Mouse (Mus musculus): ENCODE results near the gene Rmi2. TPM values are rescaled to one million over a fixed set of nuclear protein-coding genes. Genes with fewer than 3 reads are reported as not detected.

The Rmi2 gene
- polyA plus RNA-seq, 1 experiment from 2014 or later, result 3.9 TPM

GRCm38 (mm10) chr16:10867904-10868440 is 33.1 kb downstream of the Rmi2 start:
- 36% methylated on average over 11 of the region's 11 CpGs for WGBS
- Histone ChIP-seq H3K36me3 (no peaks in the 10 kb centered on the region), H3K9me3 (no peaks in the 10 kb centered on the region), H3K4me3 (no peak overlapping the region), H3K4me2 (no peak overlapping the region), H3K9ac (no peak overlapping the region), H3K27ac (no peak overlapping the region), H3K27me3 (no peaks in the 10 kb centered on the region), H3K4me1 (peaks cover 8% of the 10 kb centered on the region)
- no peak for ATAC-seq (ENCODE audit: insufficient number of reproducible peaks, insufficient read depth, low FRiP score, low TSS enrichment, low read depth)

GRCm38 (mm10) chr16:10870969-10871368 is 36.1 kb downstream of the Rmi2 start:
- no peaks in the 10 kb centered on the region for H3K9me3 ChIP-seq
- peaks cover 10% of the 10 kb centered on the region; the same call in 1 of the 2 replicates for H3K27me3 ChIP-seq
- peak overlapping the region; percentile 11; the same call in 1 of the 2 replicates for H3K9ac ChIP-seq
- no peak overlapping the region for H3K4me2 ChIP-seq
- H3K36me3 ChIP-seq, result no peaks in the 10 kb centered on the region
- no peak overlapping the region for H3K4me3 ChIP-seq
- ATAC-seq (ENCODE audit: insufficient number of reproducible peaks, insufficient read depth, low FRiP score, low TSS enrichment, low read depth), result no peak
- WGBS, result 72% methylated on average over 4 of the region's 4 CpGs
- peaks cover 11% of the 10 kb centered on the region for H3K4me1 ChIP-seq
- no peak overlapping the region for H3K27ac ChIP-seq

- no peak overlapping the region for H3K9ac ChIP-seq
- 0 out of 2 replicates have a peak, but pooled peaks cover 3% of the 10 kb centered on the region for H3K4me1 ChIP-seq
- ATAC-seq (ENCODE audit: insufficient number of reproducible peaks, insufficient read depth, low FRiP score, low TSS enrichment, low read depth), result no peak
- no peaks in the 10 kb centered on the region for H3K9me3 ChIP-seq
- peaks cover 10% of the 10 kb centered on the region; the same call in 1 of the 2 replicates for H3K27me3 ChIP-seq
- no peak overlapping the region for H3K27ac ChIP-seq
- 61% methylated on average over 4 of the region's 4 CpGs for WGBS
- H3K4me3 ChIP-seq, result no peak overlapping the region
- no peak overlapping the region for H3K4me2 ChIP-seq
- H3K36me3 ChIP-seq, result no peaks in the 10 kb centered on the region
These were observed 38.0 kb downstream of the Rmi2 start for GRCm38 (mm10) chr16:10872825-10873360.

- ATAC-seq (ENCODE audit: insufficient number of reproducible peaks, insufficient read depth, low FRiP score, low TSS enrichment, low read depth), result no peak; the same call in 1 of the 2 replicates
- 5% methylated on average over 5 of the region's 5 CpGs for WGBS
- no peak overlapping the region for H3K9ac ChIP-seq
- H3K27ac ChIP-seq, result no peak overlapping the region
- H3K4me2 ChIP-seq, result no peak overlapping the region
- H3K4me1 ChIP-seq, result 0 out of 2 replicates have a peak, but pooled peaks cover 3% of the 10 kb centered on the region
- no peak overlapping the region for H3K4me3 ChIP-seq
- H3K27me3 ChIP-seq, result peaks cover 10% of the 10 kb centered on the region; the same call in 1 of the 2 replicates
- no peaks in the 10 kb centered on the region for H3K9me3 ChIP-seq
- H3K36me3 ChIP-seq, result no peaks in the 10 kb centered on the region
These were observed 38.8 kb downstream of the Rmi2 start for GRCm38 (mm10) chr16:10873654-10874053.

GRCm38 (mm10) chr16:10878227-10878626 is 43.4 kb downstream of the Rmi2 start:
- Histone ChIP-seq H3K4me1 (peaks cover 14% of the 10 kb centered on the region), H3K27me3 (peaks cover 10% of the 10 kb centered on the region; the same call in 1 of the 2 replicates), H3K9ac (no peak overlapping the region), H3K9me3 (no peaks in the 10 kb centered on the region), H3K36me3 (no peaks in the 10 kb centered on the region), H3K4me2 (no peak overlapping the region), H3K4me3 (no peak overlapping the region), H3K27ac (no peak overlapping the region)
- WGBS, result 69% methylated on average over 3 of the region's 3 CpGs
- ATAC-seq (ENCODE audit: insufficient number of reproducible peaks, insufficient read depth, low FRiP score, low TSS enrichment, low read depth), result no peak

- Histone ChIP-seq H3K9ac (no peak overlapping the region), H3K4me1 (peaks cover 10% of the 10 kb centered on the region), H3K9me3 (no peaks in the 10 kb centered on the region), H3K4me2 (no peak overlapping the region), H3K27ac (no peak overlapping the region), H3K36me3 (no peaks in the 10 kb centered on the region), H3K4me3 (no peak overlapping the region), H3K27me3 (peaks cover 5% of the 10 kb centered on the region; the same call in 1 of the 2 replicates)
- ATAC-seq (ENCODE audit: insufficient number of reproducible peaks, insufficient read depth, low FRiP score, low TSS enrichment, low read depth), result no peak
- 100% methylated on average over 1 of the region's 1 CpGs for WGBS
These were observed 44.6 kb downstream of the Rmi2 start for GRCm38 (mm10) chr16:10879467-10879866.

- no peak for ATAC-seq (ENCODE audit: insufficient number of reproducible peaks, insufficient read depth, low FRiP score, low TSS enrichment, low read depth)
- Histone ChIP-seq H3K4me3 (no peak overlapping the region), H3K4me1 (peaks cover 10% of the 10 kb centered on the region), H3K27ac (no peak overlapping the region), H3K36me3 (no peaks in the 10 kb centered on the region), H3K9me3 (no peaks in the 10 kb centered on the region), H3K4me2 (no peak overlapping the region), H3K9ac (no peak overlapping the region; the same call in 1 of the 2 replicates), H3K27me3 (no peaks in the 10 kb centered on the region)
- 31% methylated on average over 4 of the region's 4 CpGs for WGBS
These were observed 46.5 kb downstream of the Rmi2 start for GRCm38 (mm10) chr16:10881231-10881962.

GRCm38 (mm10) chr16:10887436-10887835 is 52.6 kb downstream of the Rmi2 start:
- H3K27ac ChIP-seq, result no peak overlapping the region
- no peak overlapping the region for H3K4me3 ChIP-seq
- H3K9me3 ChIP-seq, result no peaks in the 10 kb centered on the region
- no peak overlapping the region for H3K9ac ChIP-seq
- no peaks in the 10 kb centered on the region for H3K27me3 ChIP-seq
- no peaks in the 10 kb centered on the region for H3K36me3 ChIP-seq
- 82% methylated on average over 2 of the region's 2 CpGs for WGBS
- no peak for ATAC-seq (ENCODE audit: insufficient number of reproducible peaks, insufficient read depth, low FRiP score, low TSS enrichment, low read depth)
- H3K4me2 ChIP-seq, result no peak overlapping the region
- no peaks in the 10 kb centered on the region for H3K4me1 ChIP-seq

- Histone ChIP-seq H3K9ac (no peak overlapping the region), H3K27ac (no peak overlapping the region), H3K27me3 (no peaks in the 10 kb centered on the region), H3K4me1 (no peaks in the 10 kb centered on the region), H3K36me3 (no peaks in the 10 kb centered on the region), H3K9me3 (no peaks in the 10 kb centered on the region), H3K4me3 (no peak overlapping the region), H3K4me2 (no peak overlapping the region)
- 0 out of 2 replicates have a peak, but pooled peaks have one; percentile 50 for ATAC-seq (ENCODE audit: insufficient number of reproducible peaks, insufficient read depth, low FRiP score, low TSS enrichment, low read depth)
- WGBS, result 78% methylated on average over 3 of the region's 3 CpGs
These were observed 55.5 kb downstream of the Rmi2 start for GRCm38 (mm10) chr16:10890363-10890762.

- ATAC-seq (ENCODE audit: insufficient number of reproducible peaks, insufficient read depth, low FRiP score, low TSS enrichment, low read depth), result no peak
- no peak overlapping the region for H3K4me2 ChIP-seq
These were observed 58.3 kb downstream of the Rmi2 start for GRCm38 (mm10) chr16:10893161-10893560.

GRCm38 (mm10) chr16:10895906-10896305 is 61.0 kb downstream of the Rmi2 start:
- H3K4me1 ChIP-seq, result peaks cover 22% of the 10 kb centered on the region
- H3K27me3 ChIP-seq, result no peaks in the 10 kb centered on the region
- H3K9ac ChIP-seq, result no peak overlapping the region
- H3K27ac ChIP-seq, result peak overlapping the region; percentile 35; the same call in 1 of the 2 replicates
- no peaks in the 10 kb centered on the region for H3K36me3 ChIP-seq
- no peak overlapping the region for H3K4me3 ChIP-seq
- no peak overlapping the region for H3K4me2 ChIP-seq
- ATAC-seq (ENCODE audit: insufficient number of reproducible peaks, insufficient read depth, low FRiP score, low TSS enrichment, low read depth), result no peak
- 60% methylated on average over 3 of the region's 3 CpGs for WGBS
- no peaks in the 10 kb centered on the region for H3K9me3 ChIP-seq

More at GRCm38 (mm10) chr16:10893161-10893560, 58.3 kb downstream of the Rmi2 start:
- no peaks in the 10 kb centered on the region for H3K36me3 ChIP-seq
- H3K27me3 ChIP-seq, result no peaks in the 10 kb centered on the region
- H3K4me1 ChIP-seq, result peaks cover 18% of the 10 kb centered on the region
- H3K9ac ChIP-seq, result no peak overlapping the region
- no peak overlapping the region for H3K27ac ChIP-seq
- 73% methylated on average over 4 of the region's 4 CpGs for WGBS
- no peak overlapping the region for H3K4me3 ChIP-seq
- H3K9me3 ChIP-seq, result no peaks in the 10 kb centered on the region
